Mouse (Mus musculus) G1E (cell line): Measurements from ENCODE around the gene Rbm43.

Experiments used
- CTCF ChIP-seq: IDR thresholded peaks from 2 replicates; pipeline ENCODE4 v1.5.1; 2012; ENCODE audit warnings: low read depth, low read length, inconsistent platforms, mixed read lengths
- GATA1 ChIP-seq: IDR thresholded peaks from 2 replicates; pipeline ENCODE4 v1.6.1; 2012; ENCODE audit warnings: borderline replicate concordance, low read length, inconsistent platforms, mixed read lengths
- GATA2 ChIP-seq: IDR thresholded peaks from 2 replicates; pipeline ENCODE4 v1.6.1; 2012; ENCODE audit warnings: low read depth, low read length, inconsistent platforms, borderline replicate concordance
- POLR2AphosphoS5 ChIP-seq: IDR thresholded peaks from 2 replicates; pipeline ENCODE4 v1.6.1; 2012; ENCODE audit warnings: low read depth, low read length, inconsistent platforms; ENCODE audit not compliant: insufficient replicate concordance
- TAL1 ChIP-seq: conservative IDR thresholded peaks from 2 replicates; pipeline ENCODE4 v1.6.1; 2012; ENCODE audit warnings: low read depth, low read length, inconsistent platforms, mixed read lengths

DNA sequence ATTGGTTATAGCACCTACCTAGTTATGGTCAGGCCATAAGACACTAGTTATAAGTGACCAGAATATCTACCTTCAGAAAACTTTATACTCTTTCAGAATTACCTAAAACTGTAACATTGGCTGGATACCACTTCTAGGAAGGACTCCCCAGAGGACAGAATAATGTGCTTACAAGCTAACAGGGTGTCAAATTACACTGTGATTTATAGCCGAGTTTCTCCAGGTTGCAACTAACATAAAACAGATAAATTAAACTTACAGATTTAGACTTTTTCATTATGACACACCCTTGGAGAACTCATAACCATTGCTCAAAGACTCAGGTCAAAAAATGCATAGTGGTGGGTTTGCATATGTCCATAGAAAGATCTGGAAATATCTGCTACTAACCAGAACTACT, 15.9 kb upstream of the Rbm43 start:
- TF ChIP-seq GATA2 (no peak), CTCF (no peak), GATA1 (no peak), TAL1 (no peak), POLR2AphosphoS5 (no peak)
